Mouse (Mus musculus) embryo, embryonic 10 days (tissue): ENCODE measurements around the gene Hnrnpll.

Experiments
- DNase-seq: peaks from one replicate; pipeline ENCODE4 v3.0.0-alpha.2; 2015; ENCODE audit warnings: low spot score

The Hnrnpll gene

GRCm38 (mm10) chr17:79999631-80000030 lies 62.5 kb downstream of the Hnrnpll start:
- no peak for DNase-seq

GRCm38 (mm10) chr17:79998986-79999385 lies 63.1 kb downstream of the Hnrnpll start:
- no peak for DNase-seq

- no peak for DNase-seq
These were observed 66.9 kb downstream of the Hnrnpll start for GRCm38 (mm10) chr17:79995091-79995691.

- no peak for DNase-seq
These were observed 70.0 kb downstream of the Hnrnpll start for GRCm38 (mm10) chr17:79992114-79992513.

- no peak for DNase-seq
These were observed 70.8 kb downstream of the Hnrnpll start for GRCm38 (mm10) chr17:79991166-79991958.

- no peak for DNase-seq
These were observed 72.0 kb downstream of the Hnrnpll start for GRCm38 (mm10) chr17:79990161-79990560.

- no peak for DNase-seq
These were observed 77.7 kb downstream of the Hnrnpll start for GRCm38 (mm10) chr17:79984450-79984849.

- DNase-seq = no peak
These were observed 79.1 kb downstream of the Hnrnpll start for GRCm38 (mm10) chr17:79982955-79983529.

GRCm38 (mm10) chr17:79982548-79982947 lies 79.6 kb downstream of the Hnrnpll start:
- peak; percentile 35 for DNase-seq

GRCm38 (mm10) chr17:79981758-79982481 lies 80.2 kb downstream of the Hnrnpll start:
- peak; percentile 21 for DNase-seq

GRCm38 (mm10) chr17:79981348-79981747 lies 80.8 kb downstream of the Hnrnpll start:
- peak; percentile 16 for DNase-seq

- DNase-seq = no peak
These were observed 81.6 kb downstream of the Hnrnpll start for GRCm38 (mm10) chr17:79980421-79981120.
